Mouse (Mus musculus) layer of hippocampus, postnatal 10 days (tissue): ENCODE results near the gene Zfp54. TPM values are rescaled to one million over a fixed set of nuclear protein-coding genes. Genes with fewer than 3 reads are reported as not detected.

Experiments
- total RNA-seq, 2 experiments: library from RNA; stranded (reverse); gene quantifications; 2 replicates each; pipeline ENCODE4 v1.2.3; 2021

Zfp54 gene
- total RNA-seq, 2 experiments from 2014 or later, result 1.6 TPM

Other genes starting within 250 kb of the Zfp54 start
- gene Vmn1r234, start 197.1 kb upstream of the Zfp54 start, total RNA-seq, result not detected
- not detected for gene Vmn1r235, start 166.8 kb upstream of the Zfp54 start, total RNA-seq
- gene Vmn1r236, start 140.3 kb upstream of the Zfp54 start, total RNA-seq, result not detected
- gene Vmn1r237, start 111.4 kb upstream of the Zfp54 start, total RNA-seq, result not detected
- 1 to 10 TPM; 2.1 TPM for gene Zfp677, start 39.5 kb upstream of the Zfp54 start, total RNA-seq
- 1 to 10 TPM; 3.3 to 3.5 TPM for gene Zfp51, start 27.1 kb downstream of the Zfp54 start, total RNA-seq
- gene Zfp53, start 65.8 kb downstream of the Zfp54 start, total RNA-seq, result 1 to 10 TPM; 4.9 to 5.4 TPM
- gene Zfp52, start 112.3 kb downstream of the Zfp54 start, total RNA-seq, result 1 to 10 TPM; 6.3 to 6.8 TPM
- 10 to 100 TPM; 15.5 to 17.6 TPM for gene Zfp948, start 143.8 kb downstream of the Zfp54 start, total RNA-seq
- gene Zfp983, start 227.4 kb downstream of the Zfp54 start, total RNA-seq, result 10 to 100 TPM in 1 of 2 experiments, 1 to 10 TPM in 1; 9.9 to 10.1 TPM